Mouse (Mus musculus) midbrain, embryonic 14.5 days (tissue): ENCODE measurements around the gene Gpr39. TPM values are rescaled to one million over a fixed set of nuclear protein-coding genes. Genes with fewer than 3 reads are reported as not detected.
A peak's percentile ranks its signal among the peaks of the same experiment; 100 is the strongest.
"Not testable (repeated sequence)": the region's sequence is repeated elsewhere in the genome, so short reads cannot be mapped to it uniquely, and the experiment has no call there.

ENCODE experiments used
- ATAC-seq: fragments of 200-750 bp; cut with Nextera tagmentation; 2 replicates; pipeline ENCODE4 v1.8.0; 2017; ENCODE audit warnings: moderate number of reproducible peaks, moderate library complexity; ENCODE audit not compliant: low FRiP score, low TSS enrichment
- DNase-seq: peaks from one replicate; pipeline ENCODE4 v3.0.0-alpha.2; 2015
- H3K27ac ChIP-seq: fragments of 300-500 bp; sonication (generic); replicated peaks from 2 replicates; pipeline ENCODE4 v1.5.1; 2014; ENCODE audit warnings: mild to moderate bottlenecking, low read depth, low read length, moderate library complexity
- H3K27me3 ChIP-seq: fragments of 300-500 bp; sonication (generic); 2 replicates; pipeline ENCODE4 v1.6.1; 2014; ENCODE audit warnings: low read length, control low read depth, mixed read lengths; ENCODE audit not compliant: control insufficient read depth, insufficient read depth
- H3K36me3 ChIP-seq: fragments of 300-500 bp; sonication (generic); 2 replicates; pipeline ENCODE4 v1.6.1; 2014; ENCODE audit warnings: low read length, control low read depth; ENCODE audit not compliant: control insufficient read depth, insufficient read depth
- H3K4me1 ChIP-seq: fragments of 300-500 bp; sonication (generic); 2 replicates; pipeline ENCODE4 v1.6.1; 2014; ENCODE audit warnings: mild to moderate bottlenecking, antibody characterized with exemption, low read length, control low read depth; ENCODE audit not compliant: control insufficient read depth, insufficient read depth
- H3K4me2 ChIP-seq: fragments of 300-500 bp; sonication (generic); 2 replicates; pipeline ENCODE4 v1.6.1; 2014; ENCODE audit warnings: mild to moderate bottlenecking, low read length, moderate library complexity
- H3K4me3 ChIP-seq: fragments of 300-500 bp; sonication (generic); replicated peaks from 2 replicates; pipeline ENCODE4 v1.5.1; 2014; ENCODE audit warnings: low read depth, low read length
- H3K9ac ChIP-seq: fragments of 300-500 bp; sonication (generic); replicated peaks from 2 replicates; pipeline ENCODE4 v1.6.1; 2014; ENCODE audit warnings: mild to moderate bottlenecking, low read length, moderate library complexity
- H3K9me3 ChIP-seq: fragments of 300-500 bp; sonication (generic); 2 replicates; pipeline ENCODE4 v1.6.1; 2016; ENCODE audit warnings: low read length, control low read depth, mixed read lengths; ENCODE audit not compliant: control insufficient read depth
- WGBS: fragments of 180-500 bp; shearing (Covaris S2); extraction: QIAGEN DNeasy Blood & Tissue Kit; methylation state at CpG from one replicate; pipeline ENCODE4 v1.1.7; 2014; 5-methylcytosine and 5-hydroxymethylcytosine counted together
- polyA plus RNA-seq: library from polyadenylated mRNA; unstranded; fragments of >200 nt; fragmentation: Nextera tagmentation; extraction: Ambion mirVana; gene quantifications from 2 replicates; pipeline ENCODE4 v1.2.1, GENCODE M21; 2014

Gpr39 gene
- not detected in 2 replicates for polyA plus RNA-seq

GRCm38 (mm10) chr1:125676790-125677273 lies at the start of gene Gpr39:
Gpr39 (plus strand) TSS chr1:125676995.
- H3K9ac ChIP-seq, result no peak within 1 kb of the TSS
- 72% methylated on average over 15 of the region's 15 CpGs for WGBS
- no peaks in the 10 kb centered on the region for H3K36me3 ChIP-seq
- ATAC-seq, result no peak
- H3K27me3 ChIP-seq, result no peaks in the 10 kb centered on the region
- H3K4me3 ChIP-seq, result no peak within 1 kb of the TSS
- DNase-seq, result no peak
- no peak within 1 kb of the TSS for H3K27ac ChIP-seq
- no peaks in the 10 kb centered on the region for H3K4me1 ChIP-seq
- no peak within 1 kb of the TSS for H3K4me2 ChIP-seq
- H3K9me3 ChIP-seq, result no peaks in the 10 kb centered on the region

DNA sequence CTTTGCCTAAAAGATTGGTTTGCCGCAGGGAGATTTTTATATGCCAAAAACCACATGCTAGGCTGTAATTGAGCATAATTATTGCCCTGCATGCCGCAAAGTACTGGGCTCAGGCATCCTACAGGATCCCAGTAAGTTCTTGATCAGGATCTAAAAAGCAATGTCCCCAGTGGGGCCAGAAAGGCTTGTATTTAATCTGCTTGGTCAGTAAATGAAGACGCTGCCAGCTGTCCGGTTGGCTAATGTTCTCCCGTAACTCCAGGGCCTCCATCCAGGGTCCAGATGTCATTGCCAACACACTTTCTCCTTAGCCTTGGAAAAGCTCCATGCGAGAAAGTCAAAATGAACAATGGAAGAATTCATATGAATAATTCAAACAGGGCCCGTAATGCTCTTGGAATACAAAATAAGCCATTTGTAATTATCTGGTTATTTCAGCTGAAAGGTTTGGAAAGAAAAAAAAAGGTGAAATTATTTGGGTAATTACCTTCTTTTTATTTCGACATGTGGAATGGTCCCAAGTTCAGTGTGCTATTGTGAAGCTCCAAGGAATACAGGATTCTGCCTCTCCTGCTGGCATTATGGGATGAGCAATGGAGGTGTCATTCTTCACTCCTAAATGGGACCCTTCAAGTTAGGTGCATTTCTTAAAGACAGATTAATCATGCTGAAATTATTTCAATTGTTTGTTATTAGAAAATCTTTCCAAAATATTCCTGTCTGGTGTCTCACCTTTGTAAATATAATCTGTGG lies 37.1 kb upstream of the Gpr39 start:
- DNase-seq, result peak; percentile 48
- no peaks in the 10 kb centered on the region for H3K27me3 ChIP-seq
- H3K9me3 ChIP-seq, result no peaks in the 10 kb centered on the region
- no peak overlapping the region for H3K9ac ChIP-seq
- no peak overlapping the region for H3K4me2 ChIP-seq
- peaks cover 2% of the 10 kb centered on the region; the same call in 1 of the 2 replicates for H3K4me1 ChIP-seq
- 39% methylated on average over 8 of the region's 8 CpGs for WGBS
- no peak for ATAC-seq
- no peak overlapping the region for H3K27ac ChIP-seq
- no peaks in the 10 kb centered on the region for H3K36me3 ChIP-seq
- no peak overlapping the region for H3K4me3 ChIP-seq

GRCm38 (mm10) chr1:125643643-125644042 lies 33.2 kb upstream of the Gpr39 start:
- H3K36me3 ChIP-seq, result no peaks in the 10 kb centered on the region
- no peaks in the 10 kb centered on the region for H3K9me3 ChIP-seq
- WGBS, result 64% methylated on average over 1 of the region's 1 CpGs
- no peak overlapping the region for H3K27ac ChIP-seq
- H3K27me3 ChIP-seq, result no peaks in the 10 kb centered on the region
- H3K4me1 ChIP-seq, result peaks cover 2% of the 10 kb centered on the region; the same call in 1 of the 2 replicates
- H3K4me3 ChIP-seq, result no peak overlapping the region
- no peak overlapping the region for H3K9ac ChIP-seq
- H3K4me2 ChIP-seq, result no peak overlapping the region
- no peak for DNase-seq
- ATAC-seq, result no peak

DNA sequence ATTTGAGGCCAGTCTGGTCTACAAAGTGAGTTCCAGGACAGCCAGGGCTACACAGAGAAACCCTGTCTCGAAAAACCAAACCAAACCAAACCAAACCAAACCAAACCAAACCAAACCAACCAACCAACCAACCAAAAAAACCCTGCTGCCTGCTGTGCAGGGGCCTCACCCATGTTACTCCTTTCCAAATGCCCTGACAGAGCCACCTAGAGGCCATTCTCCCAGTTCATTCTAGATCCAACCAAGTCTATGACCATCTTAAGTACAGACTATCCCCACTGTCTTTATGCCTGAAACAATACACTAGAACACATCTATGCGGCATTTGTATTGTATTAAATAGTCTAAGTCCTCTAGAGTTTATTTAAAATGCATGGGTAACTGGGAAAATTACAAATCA lies 30.0 kb upstream of the Gpr39 start:
- H3K4me2 ChIP-seq, H3K36me3 ChIP-seq, ATAC-seq, H3K4me3 ChIP-seq, H3K27ac ChIP-seq, H3K27me3 ChIP-seq, H3K9ac ChIP-seq, H3K9me3 ChIP-seq, DNase-seq, H3K4me1 ChIP-seq: not testable (repeated sequence)
- 93% methylated on average over 2 of the region's 2 CpGs for WGBS

DNA sequence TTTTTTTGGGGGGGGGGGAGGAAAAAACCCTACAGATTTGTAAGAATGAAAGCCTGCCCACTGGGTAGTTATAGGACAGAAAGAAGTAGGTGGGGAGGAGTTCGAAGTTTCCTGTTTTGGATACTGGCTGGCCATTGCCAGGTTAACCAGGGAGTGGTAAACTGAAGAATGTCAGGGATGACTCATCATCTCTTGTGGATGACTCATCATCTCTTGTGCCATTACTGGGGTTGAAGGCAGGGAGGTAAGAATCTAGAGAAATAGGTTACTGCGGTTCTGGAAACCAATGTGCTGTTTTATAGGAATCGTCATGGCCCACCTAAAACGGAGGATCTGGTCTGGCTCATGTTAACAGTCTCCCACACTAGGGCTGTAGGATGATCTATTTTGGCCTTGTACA lies 28.8 kb upstream of the Gpr39 start:
- Histone ChIP-seq H3K27me3 (no peaks in the 10 kb centered on the region), H3K36me3 (no peaks in the 10 kb centered on the region), H3K4me3 (no peak overlapping the region), H3K9me3 (no peaks in the 10 kb centered on the region), H3K27ac (no peak overlapping the region), H3K4me1 (no peaks in the 10 kb centered on the region), H3K4me2 (no peak overlapping the region), H3K9ac (no peak overlapping the region)
- 96% methylated on average over 4 of the region's 4 CpGs for WGBS
- ATAC-seq (no peak), DNase-seq (no peak)

- no peak for ATAC-seq
- Histone ChIP-seq H3K27ac (no peak overlapping the region), H3K9ac (no peak overlapping the region), H3K4me3 (no peak overlapping the region), H3K4me2 (no peak overlapping the region), H3K27me3 (no peaks in the 10 kb centered on the region), H3K4me1 (no peaks in the 10 kb centered on the region), H3K9me3 (no peaks in the 10 kb centered on the region), H3K36me3 (no peaks in the 10 kb centered on the region)
- 89% methylated on average over 3 of the region's 3 CpGs for WGBS
- DNase-seq, result no peak
Observed at GRCm38 (mm10) chr1:125649056-125649455, 27.7 kb upstream of the Gpr39 start.

- no peak overlapping the region for H3K27ac ChIP-seq
- DNase-seq (no peak), ATAC-seq (no peak)
- H3K4me3 ChIP-seq, result no peak overlapping the region
- H3K27me3 ChIP-seq, result no peaks in the 10 kb centered on the region
- H3K4me2 ChIP-seq, result no peak overlapping the region
- H3K9me3 ChIP-seq, result no peaks in the 10 kb centered on the region
- H3K4me1 ChIP-seq, result no peaks in the 10 kb centered on the region
- 83% methylated on average over 1 of the region's 1 CpGs for WGBS
- no peaks in the 10 kb centered on the region for H3K36me3 ChIP-seq
- no peak overlapping the region for H3K9ac ChIP-seq
Observed at GRCm38 (mm10) chr1:125652836-125653594, 23.8 kb upstream of the Gpr39 start.

- no peak overlapping the region for H3K9ac ChIP-seq
- no peak overlapping the region for H3K27ac ChIP-seq
- DNase-seq, result no peak
- no peaks in the 10 kb centered on the region for H3K4me1 ChIP-seq
- WGBS, result 85% methylated on average over 5 of the region's 5 CpGs
- H3K27me3 ChIP-seq, result no peaks in the 10 kb centered on the region
- H3K9me3 ChIP-seq, result no peaks in the 10 kb centered on the region
- no peak for ATAC-seq
- no peak overlapping the region for H3K4me2 ChIP-seq
- no peak overlapping the region for H3K4me3 ChIP-seq
- no peaks in the 10 kb centered on the region for H3K36me3 ChIP-seq
Observed at GRCm38 (mm10) chr1:125657416-125657815, 19.4 kb upstream of the Gpr39 start.
